Mouse (Mus musculus) liver (tissue): ENCODE measurements around the gene Cerk.
"Not testable (repeated sequence)": the region's sequence is repeated elsewhere in the genome, so short reads cannot be mapped to it uniquely, and the experiment has no call there.

Experiments used
- DNase-seq: peaks from one replicate; pipeline ENCODE4 v3.0.0-alpha.2; 2020; ENCODE audit warnings: mixed read lengths

Cerk gene

GRCm38 (mm10) chr15:86206385-86206784, 20.4 kb upstream of the Cerk start:
- no peak for DNase-seq

GRCm38 (mm10) chr15:86205300-86205699, 19.4 kb upstream of the Cerk start:
- DNase-seq, result peak; percentile 68

- peak; percentile 69 for DNase-seq
These were observed 18.1 kb upstream of the Cerk start for GRCm38 (mm10) chr15:86203942-86204561.

- no peak for DNase-seq
These were observed 17.4 kb upstream of the Cerk start for GRCm38 (mm10) chr15:86203292-86203793.

- DNase-seq, result peak; percentile 42
These were observed 16.7 kb upstream of the Cerk start for GRCm38 (mm10) chr15:86202640-86203039.

- DNase-seq, result no peak
These were observed 15.9 kb upstream of the Cerk start for GRCm38 (mm10) chr15:86201696-86202330.

GRCm38 (mm10) chr15:86201095-86201494, 15.2 kb upstream of the Cerk start:
- no peak for DNase-seq

- DNase-seq, result no peak
These were observed 14.2 kb upstream of the Cerk start for GRCm38 (mm10) chr15:86200169-86200568.

GRCm38 (mm10) chr15:86199482-86199881, 13.5 kb upstream of the Cerk start:
- no peak for DNase-seq

- DNase-seq, result no peak
These were observed 13.1 kb upstream of the Cerk start for GRCm38 (mm10) chr15:86199052-86199451.

GRCm38 (mm10) chr15:86194676-86195453, 8.9 kb upstream of the Cerk start:
- DNase-seq, result not testable (repeated sequence)

GRCm38 (mm10) chr15:86191933-86192332, 6.0 kb upstream of the Cerk start:
- DNase-seq, result no peak

GRCm38 (mm10) chr15:86191505-86191904, 5.6 kb upstream of the Cerk start:
- DNase-seq, result no peak

- no peak for DNase-seq
These were observed 4.4 kb upstream of the Cerk start for GRCm38 (mm10) chr15:86190387-86190786.

GRCm38 (mm10) chr15:86188746-86189470, 3.0 kb upstream of the Cerk start:
- peak; percentile 37 for DNase-seq

- DNase-seq, result no peak
These were observed 2.2 kb upstream of the Cerk start for GRCm38 (mm10) chr15:86188186-86188585.

GRCm38 (mm10) chr15:86186686-86187085, 745 bp upstream of the Cerk start:
- DNase-seq, result no peak

- peak; percentile 38 for DNase-seq
These were observed 871 bp downstream of the Cerk start for GRCm38 (mm10) chr15:86184851-86185688.

- no peak for DNase-seq
These were observed 1.9 kb downstream of the Cerk start for GRCm38 (mm10) chr15:86184071-86184470.

GRCm38 (mm10) chr15:86183484-86183883, 2.5 kb downstream of the Cerk start:
- DNase-seq, result no peak

- no peak for DNase-seq
These were observed 3.3 kb downstream of the Cerk start for GRCm38 (mm10) chr15:86182646-86183045.

GRCm38 (mm10) chr15:86181941-86182439, 4.0 kb downstream of the Cerk start:
- DNase-seq, result peak; percentile 49
